Mouse (Mus musculus) megakaryocyte, embryonic 14.5 days (primary cell): Measurements from ENCODE around the gene Babam2.

Experiments
- FLI1 ChIP-seq: IDR thresholded peaks from 2 replicates; pipeline ENCODE4 v1.6.1; 2012; ENCODE audit warnings: low read length, inconsistent platforms, mixed read lengths
- GATA1 ChIP-seq: IDR thresholded peaks from 3 replicates; pipeline ENCODE4 v1.6.1; 2012; ENCODE audit warnings: mixed read lengths, low read length, inconsistent platforms, borderline replicate concordance

DNA sequence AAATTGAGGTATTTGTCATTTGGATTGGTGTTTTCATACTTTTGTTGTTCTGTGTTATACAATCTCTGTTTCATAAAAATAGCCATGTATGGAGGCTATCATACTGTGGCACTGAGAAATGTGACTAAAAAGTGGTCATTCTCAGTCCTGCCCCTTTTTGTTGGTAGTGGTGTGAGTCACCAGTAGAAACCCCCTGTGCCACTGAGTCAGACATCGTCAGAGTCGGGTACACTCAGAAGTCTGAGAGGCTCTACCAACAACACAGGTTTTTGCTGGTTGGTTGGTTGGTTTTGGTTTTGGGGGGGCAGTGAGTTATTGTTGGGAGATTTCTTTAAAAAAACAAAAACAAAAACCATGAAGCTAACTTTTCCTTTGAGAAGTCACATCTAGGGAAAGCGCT, 358.2 kb downstream of the Babam2 start:
- TF ChIP-seq GATA1 = no peak
- TF ChIP-seq FLI1 = no peak
